Mouse (Mus musculus) hindbrain, embryonic 14.5 days (tissue): ENCODE results near the gene Frrs1. TPM values are rescaled to one million over a fixed set of nuclear protein-coding genes. Genes with fewer than 3 reads are reported as not detected.

ENCODE experiments used
- ATAC-seq: fragments of 200-750 bp; cut with Nextera tagmentation; 2 replicates; pipeline ENCODE4 v1.8.0; 2017; ENCODE audit warnings: moderate number of reproducible peaks, mild to moderate bottlenecking, moderate TSS enrichment, moderate library complexity; ENCODE audit not compliant: low FRiP score
- DNase-seq: peaks from one replicate; pipeline ENCODE4 v3.0.0-alpha.2; 2015; ENCODE audit warnings: low spot score
- H3K27ac ChIP-seq: fragments of 300-500 bp; sonication (generic); 2 replicates; pipeline ENCODE4 v1.5.1; 2014; ENCODE audit warnings: mild to moderate bottlenecking, moderate library complexity
- H3K27me3 ChIP-seq: fragments of 300-500 bp; sonication (generic); 2 replicates; pipeline ENCODE4 v1.6.1; 2014; ENCODE audit warnings: mild to moderate bottlenecking, low read length, mixed read lengths; ENCODE audit not compliant: control insufficient read depth, insufficient read depth
- H3K36me3 ChIP-seq: fragments of 300-500 bp; sonication (generic); replicated peaks from 2 replicates; pipeline ENCODE4 v1.6.1; 2014; ENCODE audit not compliant: control insufficient read depth, insufficient read depth
- H3K4me1 ChIP-seq: fragments of 300-500 bp; sonication (generic); replicated peaks from 2 replicates; pipeline ENCODE4 v1.6.1; 2014; ENCODE audit warnings: antibody characterized with exemption, low read length, mixed read lengths; ENCODE audit not compliant: control insufficient read depth, insufficient read depth
- H3K4me2 ChIP-seq: fragments of 300-500 bp; sonication (generic); replicated peaks from 2 replicates; pipeline ENCODE4 v1.6.1; 2014; ENCODE audit warnings: mild to moderate bottlenecking, moderate library complexity
- H3K4me3 ChIP-seq: fragments of 300-500 bp; sonication (generic); replicated peaks from 2 replicates; pipeline ENCODE4 v1.5.1; 2014; ENCODE audit warnings: mild to moderate bottlenecking, low read length
- H3K9ac ChIP-seq: fragments of 300-500 bp; sonication (generic); 2 replicates; pipeline ENCODE4 v1.6.1; 2014
- H3K9me3 ChIP-seq: fragments of 300-500 bp; sonication (generic); 2 replicates; pipeline ENCODE4 v1.6.1; 2016; ENCODE audit warnings: low read length; ENCODE audit not compliant: control insufficient read depth
- WGBS: fragments of 180-500 bp; shearing (Covaris S2); extraction: QIAGEN DNeasy Blood & Tissue Kit; methylation state at CpG from one replicate; pipeline ENCODE4 v1.1.7; 2014; 5-methylcytosine and 5-hydroxymethylcytosine counted together
- polyA plus RNA-seq: library from polyadenylated mRNA; unstranded; fragments of >200 nt; fragmentation: Nextera tagmentation; extraction: Ambion mirVana; gene quantifications from 2 replicates; pipeline ENCODE4 v1.2.1, GENCODE M21; 2014

Gene Frrs1
- polyA plus RNA-seq, 1 experiment from 2014 or later, result 6.0 TPM

GRCm38 (mm10) chr3:116844880-116845579 lies 14.2 kb upstream of the Frrs1 start:
- Histone ChIP-seq H3K27me3 (no peaks in the 10 kb centered on the region), H3K4me2 (no peak overlapping the region), H3K9ac (no peak overlapping the region), H3K4me3 (no peak overlapping the region), H3K36me3 (no peaks in the 10 kb centered on the region), H3K9me3 (no peaks in the 10 kb centered on the region), H3K27ac (no peak overlapping the region), H3K4me1 (no peaks in the 10 kb centered on the region)
- ATAC-seq (no peak), DNase-seq (no peak)
- 92% methylated on average over 10 of the region's 10 CpGs for WGBS

DNA sequence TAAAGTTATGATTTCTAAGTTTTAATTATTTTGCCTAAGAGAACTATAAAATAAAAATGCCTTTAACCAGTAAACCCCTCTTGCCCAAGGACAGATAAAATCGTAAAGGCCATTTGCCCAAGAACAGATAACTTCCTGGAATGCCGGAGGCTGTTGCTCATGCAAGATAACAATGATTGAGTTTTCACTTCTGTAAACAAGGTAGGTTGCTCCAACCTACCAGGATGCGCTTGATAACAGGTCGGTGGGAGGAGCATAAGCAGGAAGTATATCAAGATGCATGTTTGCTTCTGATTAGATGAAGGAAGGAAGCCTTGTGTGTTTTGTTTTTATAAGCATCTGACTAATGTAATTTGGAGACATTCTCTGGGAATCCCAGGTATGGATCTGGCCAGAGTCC lies 13.2 kb upstream of the Frrs1 start:
- Histone ChIP-seq H3K27me3 (no peaks in the 10 kb centered on the region), H3K9me3 (no peaks in the 10 kb centered on the region), H3K9ac (no peak overlapping the region), H3K4me2 (no peak overlapping the region), H3K4me1 (no peaks in the 10 kb centered on the region), H3K27ac (no peak overlapping the region), H3K36me3 (no peaks in the 10 kb centered on the region), H3K4me3 (no peak overlapping the region)
- DNase-seq (no peak), ATAC-seq (no peak)
- 90% methylated on average over 4 of the region's 4 CpGs for WGBS

DNA sequence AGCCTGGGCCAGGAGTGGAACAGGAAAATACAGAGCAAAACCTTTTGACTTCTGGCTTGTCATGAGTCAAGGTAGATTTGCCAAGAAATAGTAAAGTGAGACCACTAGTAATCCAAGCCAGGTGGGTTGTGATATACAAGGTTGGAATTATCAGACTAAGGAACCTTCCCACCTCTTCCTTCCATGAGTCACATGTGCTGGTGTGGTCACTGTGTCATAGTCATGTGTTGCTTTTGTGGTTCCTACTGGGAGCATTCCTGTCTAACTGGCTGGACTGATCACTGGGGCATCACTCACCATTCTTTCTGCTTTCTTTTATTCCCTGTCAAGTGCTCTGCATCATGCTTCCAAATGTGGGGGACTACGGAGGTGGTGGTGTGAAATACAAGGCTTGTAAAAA lies 11.2 kb upstream of the Frrs1 start:
- H3K27ac ChIP-seq, result no peak overlapping the region
- no peak overlapping the region for H3K9ac ChIP-seq
- 92% methylated on average over 1 of the region's 1 CpGs for WGBS
- H3K36me3 ChIP-seq, result no peaks in the 10 kb centered on the region
- ATAC-seq (no peak), DNase-seq (no peak)
- no peak overlapping the region for H3K4me2 ChIP-seq
- no peak overlapping the region for H3K4me3 ChIP-seq
- no peaks in the 10 kb centered on the region for H3K4me1 ChIP-seq
- no peaks in the 10 kb centered on the region for H3K27me3 ChIP-seq
- no peaks in the 10 kb centered on the region for H3K9me3 ChIP-seq

DNA sequence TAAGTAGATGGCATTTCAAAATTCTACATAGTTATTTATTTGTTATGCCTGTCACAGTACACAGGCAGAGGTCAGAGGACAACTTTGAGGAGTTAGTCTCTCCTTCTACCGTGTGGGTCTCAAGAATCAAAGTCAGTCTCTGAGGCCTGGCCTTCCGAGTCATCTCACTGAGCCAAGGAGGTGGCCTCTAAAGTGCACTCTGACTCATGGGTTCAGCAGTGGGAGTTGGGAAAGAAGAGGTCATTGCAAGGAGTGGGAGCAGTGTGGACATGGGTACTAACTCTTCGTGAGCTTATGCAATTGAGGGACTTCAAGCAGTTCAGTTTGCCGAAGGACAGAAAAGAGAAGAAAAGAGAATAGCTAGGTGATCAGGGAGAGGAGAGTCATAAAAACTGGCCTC lies 10.3 kb upstream of the Frrs1 start:
- Histone ChIP-seq H3K27ac (no peak overlapping the region), H3K27me3 (no peaks in the 10 kb centered on the region), H3K9ac (no peak overlapping the region), H3K4me3 (no peak overlapping the region), H3K36me3 (no peaks in the 10 kb centered on the region), H3K9me3 (no peaks in the 10 kb centered on the region), H3K4me2 (no peak overlapping the region), H3K4me1 (no peaks in the 10 kb centered on the region)
- ATAC-seq, result no peak
- WGBS, result 86% methylated on average over 4 of the region's 4 CpGs
- DNase-seq, result no peak

DNA sequence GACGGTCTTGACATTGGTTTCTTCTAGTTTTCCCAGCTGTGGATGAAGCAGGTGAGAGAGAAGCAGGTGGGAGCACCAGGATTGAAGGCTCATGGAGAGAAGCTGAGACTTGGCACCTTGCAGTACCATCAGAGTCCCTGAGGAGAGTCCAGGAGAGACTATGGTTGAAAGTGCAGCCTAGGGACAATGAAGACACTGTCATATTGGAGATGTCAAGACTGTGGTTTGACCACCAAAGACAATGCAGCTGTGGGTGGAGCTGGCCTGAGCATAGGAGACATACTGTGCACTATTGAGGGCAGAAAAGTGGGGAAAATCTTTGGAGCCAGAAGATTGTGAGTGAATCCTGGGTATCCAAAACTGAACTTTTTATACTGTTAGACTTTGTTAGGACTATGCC lies 8.9 kb upstream of the Frrs1 start:
- H3K4me1 ChIP-seq, result no peaks in the 10 kb centered on the region
- no peaks in the 10 kb centered on the region for H3K36me3 ChIP-seq
- no peak overlapping the region for H3K9ac ChIP-seq
- ATAC-seq (no peak), DNase-seq (no peak)
- H3K27me3 ChIP-seq, result no peaks in the 10 kb centered on the region
- 82% methylated on average over 1 of the region's 1 CpGs for WGBS
- H3K27ac ChIP-seq, result no peak overlapping the region
- no peaks in the 10 kb centered on the region for H3K9me3 ChIP-seq
- no peak overlapping the region for H3K4me2 ChIP-seq
- no peak overlapping the region for H3K4me3 ChIP-seq

GRCm38 (mm10) chr3:116852421-116852820 lies 6.8 kb upstream of the Frrs1 start:
- ATAC-seq (no peak), DNase-seq (no peak)
- Histone ChIP-seq H3K9me3 (no peaks in the 10 kb centered on the region), H3K27me3 (no peaks in the 10 kb centered on the region), H3K9ac (no peak overlapping the region), H3K36me3 (no peaks in the 10 kb centered on the region), H3K27ac (no peak overlapping the region), H3K4me2 (no peak overlapping the region), H3K4me3 (no peak overlapping the region), H3K4me1 (no peaks in the 10 kb centered on the region)
- 92% methylated on average over 3 of the region's 3 CpGs for WGBS

- H3K9me3 ChIP-seq, result no peaks in the 10 kb centered on the region
- H3K36me3 ChIP-seq, result no peaks in the 10 kb centered on the region
- H3K4me2 ChIP-seq, result no peak overlapping the region
- H3K9ac ChIP-seq, result no peak overlapping the region
- 90% methylated on average over 6 of the region's 6 CpGs for WGBS
- H3K27ac ChIP-seq, result no peak overlapping the region
- 0 out of 2 replicates have a peak, but pooled peaks cover 5% of the 10 kb centered on the region for H3K4me1 ChIP-seq
- ATAC-seq (no peak), DNase-seq (no peak)
- no peaks in the 10 kb centered on the region for H3K27me3 ChIP-seq
- no peak overlapping the region for H3K4me3 ChIP-seq
These were observed 1.7 kb upstream of the Frrs1 start for GRCm38 (mm10) chr3:116857611-116858010.

- H3K27me3 ChIP-seq, result no peaks in the 10 kb centered on the region
- no peak overlapping the region for H3K4me2 ChIP-seq
- no peak for ATAC-seq
- H3K36me3 ChIP-seq, result no peaks in the 10 kb centered on the region
- no peak overlapping the region for H3K4me3 ChIP-seq
- WGBS, result 87% methylated on average over 5 of the region's 5 CpGs
- no peak overlapping the region for H3K9ac ChIP-seq
- H3K27ac ChIP-seq, result no peak overlapping the region
- no peaks in the 10 kb centered on the region for H3K9me3 ChIP-seq
- 0 out of 2 replicates have a peak, but pooled peaks cover 5% of the 10 kb centered on the region for H3K4me1 ChIP-seq
- DNase-seq, result no peak
These were observed 488 bp downstream of the Frrs1 start for GRCm38 (mm10) chr3:116859752-116860151.

GRCm38 (mm10) chr3:116860333-116861222 lies 1.3 kb downstream of the Frrs1 start:
- H3K4me3 ChIP-seq, result peak overlapping the region; percentile 35
- no peak overlapping the region for H3K27ac ChIP-seq
- no peaks in the 10 kb centered on the region for H3K9me3 ChIP-seq
- H3K36me3 ChIP-seq, result no peaks in the 10 kb centered on the region
- peak overlapping the region; percentile 64 for H3K4me2 ChIP-seq
- ATAC-seq (0 out of 2 replicates have a peak, but pooled peaks have one; percentile 7), DNase-seq (no peak)
- H3K4me1 ChIP-seq, result 0 out of 2 replicates have a peak, but pooled peaks cover 5% of the 10 kb centered on the region
- 69% methylated on average over 19 of the region's 19 CpGs for WGBS
- H3K27me3 ChIP-seq, result no peaks in the 10 kb centered on the region
- peak overlapping the region; percentile 45; the same call in 1 of the 2 replicates for H3K9ac ChIP-seq
